Mouse (Mus musculus): ENCODE results near the gene Hectd1. TPM values are rescaled to one million over a fixed set of nuclear protein-coding genes. Genes with fewer than 3 reads are reported as not detected.

The Hectd1 gene
- polyA plus RNA-seq (2015; fragmentation: Nextera tagmentation; extraction: Ambion mirVana) = 31.1 and 32.2 TPM in 2 replicates

GRCm38 (mm10) chr12:51829290-51830076 lies at the start of gene Hectd1:
Gene Hectd1, minus strand, starts transcription at chr12:51829536.
- Histone ChIP-seq H3K27ac (peak within 1 kb of the TSS; percentile 100), H3K27me3 (replicated peaks) (no peaks in the 10 kb centered on the region), H3K9ac (peak within 1 kb of the TSS; percentile 99), H3K9me3 (no peaks in the 10 kb centered on the region), H3K4me1 (replicated peaks) (no peaks in the 10 kb centered on the region), H3K4me2 (replicated peaks) (peak within 1 kb of the TSS; percentile 72), H3K36me3 (0 out of 2 replicates have a peak, but pooled peaks cover 3% of the 10 kb centered on the region), H3K4me3 (replicated peaks) (peak within 1 kb of the TSS; percentile 94)
- WGBS = under 1% methylated on average over 108 of the region's 114 CpGs
- ATAC-seq = peak; percentile 95

GRCm38 (mm10) chr12:51871446-51872144 lies 42.3 kb upstream of the Hectd1 start:
- H3K4me3 ChIP-seq (replicated peaks) = no peak overlapping the region
- 0 out of 2 replicates have a peak, but pooled peaks have one; percentile 25 for ATAC-seq
- no peaks in the 10 kb centered on the region for H3K27me3 ChIP-seq (replicated peaks)
- H3K4me1 ChIP-seq (replicated peaks) = no peaks in the 10 kb centered on the region
- no peak overlapping the region for H3K4me2 ChIP-seq (replicated peaks)
- H3K9ac ChIP-seq = no peak overlapping the region
- no peaks in the 10 kb centered on the region for H3K9me3 ChIP-seq
- no peaks in the 10 kb centered on the region for H3K36me3 ChIP-seq
- WGBS = 63% methylated on average over 11 of the region's 11 CpGs
- H3K27ac ChIP-seq = no peak overlapping the region

GRCm38 (mm10) chr12:51869511-51869910 lies 40.2 kb upstream of the Hectd1 start:
- no peak overlapping the region for H3K27ac ChIP-seq
- no peak for ATAC-seq

GRCm38 (mm10) chr12:51867076-51867475 lies 37.7 kb upstream of the Hectd1 start:
- WGBS = 78% methylated on average over 8 of the region's 8 CpGs
- no peak overlapping the region for H3K4me2 ChIP-seq (replicated peaks)
- H3K9me3 ChIP-seq = no peaks in the 10 kb centered on the region
- no peak overlapping the region for H3K4me3 ChIP-seq (replicated peaks)
- ATAC-seq = no peak
- H3K4me1 ChIP-seq (replicated peaks) = peaks cover 8% of the 10 kb centered on the region; the same call in 1 of the 2 replicates
- H3K27ac ChIP-seq = no peak overlapping the region
- H3K27me3 ChIP-seq (replicated peaks) = no peaks in the 10 kb centered on the region
- H3K36me3 ChIP-seq = no peaks in the 10 kb centered on the region
- H3K9ac ChIP-seq = no peak overlapping the region

More at GRCm38 (mm10) chr12:51869511-51869910, 40.2 kb upstream of the Hectd1 start:
- 70% methylated on average over 3 of the region's 3 CpGs for WGBS
- peaks cover 4% of the 10 kb centered on the region; the same call in 1 of the 2 replicates for H3K4me1 ChIP-seq (replicated peaks)
- H3K9ac ChIP-seq = no peak overlapping the region
- H3K4me3 ChIP-seq (replicated peaks) = no peak overlapping the region
- no peak overlapping the region for H3K4me2 ChIP-seq (replicated peaks)
- H3K9me3 ChIP-seq = no peaks in the 10 kb centered on the region
- H3K27me3 ChIP-seq (replicated peaks) = no peaks in the 10 kb centered on the region
- no peaks in the 10 kb centered on the region for H3K36me3 ChIP-seq

- no peak for ATAC-seq
- Histone ChIP-seq H3K4me1 (replicated peaks) (peaks cover 8% of the 10 kb centered on the region; the same call in 1 of the 2 replicates), H3K4me2 (replicated peaks) (no peak overlapping the region), H3K4me3 (replicated peaks) (no peak overlapping the region), H3K27me3 (replicated peaks) (no peaks in the 10 kb centered on the region), H3K36me3 (no peaks in the 10 kb centered on the region), H3K27ac (no peak overlapping the region), H3K9ac (no peak overlapping the region), H3K9me3 (no peaks in the 10 kb centered on the region)
- WGBS = 69% methylated on average over 13 of the region's 13 CpGs
Observed at GRCm38 (mm10) chr12:51866226-51866910, 37.0 kb upstream of the Hectd1 start.

GRCm38 (mm10) chr12:51865790-51866179 lies 36.4 kb upstream of the Hectd1 start:
- Histone ChIP-seq H3K4me2 (replicated peaks) (no peak overlapping the region), H3K36me3 (no peaks in the 10 kb centered on the region), H3K27me3 (replicated peaks) (no peaks in the 10 kb centered on the region), H3K27ac (no peak overlapping the region), H3K9me3 (no peaks in the 10 kb centered on the region), H3K9ac (no peak overlapping the region), H3K4me1 (replicated peaks) (peaks cover 8% of the 10 kb centered on the region; the same call in 1 of the 2 replicates), H3K4me3 (replicated peaks) (no peak overlapping the region)
- ATAC-seq = peak; percentile 70
- WGBS = 41% methylated on average over 4 of the region's 4 CpGs

- WGBS = 58% methylated on average over 9 of the region's 9 CpGs
- no peaks in the 10 kb centered on the region for H3K27me3 ChIP-seq (replicated peaks)
- H3K4me1 ChIP-seq (replicated peaks) = peaks cover 8% of the 10 kb centered on the region; the same call in 1 of the 2 replicates
- no peaks in the 10 kb centered on the region for H3K36me3 ChIP-seq
- H3K4me2 ChIP-seq (replicated peaks) = no peak overlapping the region
- H3K9me3 ChIP-seq = no peaks in the 10 kb centered on the region
- H3K4me3 ChIP-seq (replicated peaks) = no peak overlapping the region
- H3K27ac ChIP-seq = no peak overlapping the region
- no peak overlapping the region for H3K9ac ChIP-seq
- ATAC-seq = peak; percentile 11; the same call in 1 of the 2 replicates
Observed at GRCm38 (mm10) chr12:51865061-51865789, 35.9 kb upstream of the Hectd1 start.

- Histone ChIP-seq H3K36me3 (no peaks in the 10 kb centered on the region), H3K27ac (no peak overlapping the region), H3K4me1 (replicated peaks) (peaks cover 8% of the 10 kb centered on the region; the same call in 1 of the 2 replicates), H3K4me2 (replicated peaks) (0 out of 2 replicates have a peak overlapping the region, but pooled peaks have one; percentile 5), H3K9ac (no peak overlapping the region), H3K27me3 (replicated peaks) (no peaks in the 10 kb centered on the region), H3K4me3 (replicated peaks) (no peak overlapping the region), H3K9me3 (no peaks in the 10 kb centered on the region)
- peak; percentile 77 for ATAC-seq
- WGBS = 78% methylated on average over 14 of the region's 14 CpGs
Observed at GRCm38 (mm10) chr12:51863116-51864002, 34.0 kb upstream of the Hectd1 start.

- WGBS = 71% methylated on average over 13 of the region's 13 CpGs
- no peak for ATAC-seq
- Histone ChIP-seq H3K27ac (no peak overlapping the region), H3K9me3 (no peaks in the 10 kb centered on the region), H3K4me2 (replicated peaks) (no peak overlapping the region), H3K4me3 (replicated peaks) (no peak overlapping the region), H3K9ac (no peak overlapping the region), H3K36me3 (no peaks in the 10 kb centered on the region), H3K27me3 (replicated peaks) (no peaks in the 10 kb centered on the region), H3K4me1 (replicated peaks) (0 out of 2 replicates have a peak, but pooled peaks cover 2% of the 10 kb centered on the region)
Observed at GRCm38 (mm10) chr12:51858134-51859028, 29.0 kb upstream of the Hectd1 start.

GRCm38 (mm10) chr12:51856768-51857295 lies 27.5 kb upstream of the Hectd1 start:
- H3K27me3 ChIP-seq (replicated peaks) = no peaks in the 10 kb centered on the region
- no peak for ATAC-seq
- H3K9me3 ChIP-seq = no peaks in the 10 kb centered on the region
- WGBS = 84% methylated on average over 8 of the region's 8 CpGs
- H3K9ac ChIP-seq = no peak overlapping the region
- H3K4me2 ChIP-seq (replicated peaks) = no peak overlapping the region
- no peak overlapping the region for H3K27ac ChIP-seq
- no peaks in the 10 kb centered on the region for H3K4me1 ChIP-seq (replicated peaks)
- no peaks in the 10 kb centered on the region for H3K36me3 ChIP-seq
- H3K4me3 ChIP-seq (replicated peaks) = no peak overlapping the region
